Mouse (Mus musculus) hindbrain, embryonic 13.5 days (tissue): Measurements from ENCODE around the gene Zhx3. TPM values are rescaled to one million over a fixed set of nuclear protein-coding genes. Genes with fewer than 3 reads are reported as not detected.
A peak's percentile ranks its signal among the peaks of the same experiment; 100 is the strongest.

Experiments used
- ATAC-seq: fragments of 200-750 bp; cut with Nextera tagmentation; 2 replicates; pipeline ENCODE4 v1.8.0; 2017; ENCODE audit warnings: moderate TSS enrichment; ENCODE audit not compliant: low FRiP score
- H3K27ac ChIP-seq: fragments of 300-500 bp; sonication (generic); 2 replicates; pipeline ENCODE4 v1.5.1; 2015; ENCODE audit warnings: inconsistent platforms, mild to moderate bottlenecking, moderate library complexity
- H3K27me3 ChIP-seq: fragments of 300-500 bp; sonication (generic); 2 replicates; pipeline ENCODE4 v1.6.1; 2015; ENCODE audit warnings: mild to moderate bottlenecking, inconsistent platforms
- H3K36me3 ChIP-seq: fragments of 300-500 bp; sonication (generic); 2 replicates; pipeline ENCODE4 v1.6.1; 2015; ENCODE audit warnings: mild to moderate bottlenecking, inconsistent platforms
- H3K4me1 ChIP-seq: fragments of 300-500 bp; sonication (generic); replicated peaks from 2 replicates; pipeline ENCODE4 v1.6.1; 2015; ENCODE audit warnings: inconsistent platforms
- H3K4me2 ChIP-seq: fragments of 300-500 bp; sonication (generic); 2 replicates; pipeline ENCODE4 v1.6.1; 2015; ENCODE audit warnings: inconsistent platforms, mild to moderate bottlenecking, moderate library complexity
- H3K4me3 ChIP-seq: fragments of 300-500 bp; sonication (generic); 2 replicates; pipeline ENCODE4 v1.5.1; 2015; ENCODE audit warnings: mild to moderate bottlenecking, inconsistent platforms
- H3K9ac ChIP-seq: fragments of 300-500 bp; sonication (generic); 2 replicates; pipeline ENCODE4 v1.6.1; 2015; ENCODE audit warnings: mild to moderate bottlenecking, inconsistent platforms
- H3K9me3 ChIP-seq: fragments of 300-500 bp; sonication (generic); 2 replicates; pipeline ENCODE4 v1.6.1; 2016; ENCODE audit warnings: inconsistent platforms
- WGBS: fragments of 180-500 bp; shearing (Covaris S2); methylation state at CpG from one replicate; pipeline ENCODE4 v1.1.7; 2015; 5-methylcytosine and 5-hydroxymethylcytosine counted together
- polyA plus RNA-seq: library from polyadenylated mRNA; unstranded; fragments of >200 nt; fragmentation: Nextera tagmentation; extraction: Ambion mirVana; gene quantifications from 2 replicates; pipeline ENCODE4 v1.2.1, GENCODE M21; 2015

The Zhx3 gene
- polyA plus RNA-seq, 1 experiment from 2014 or later = 16.9 TPM

DNA sequence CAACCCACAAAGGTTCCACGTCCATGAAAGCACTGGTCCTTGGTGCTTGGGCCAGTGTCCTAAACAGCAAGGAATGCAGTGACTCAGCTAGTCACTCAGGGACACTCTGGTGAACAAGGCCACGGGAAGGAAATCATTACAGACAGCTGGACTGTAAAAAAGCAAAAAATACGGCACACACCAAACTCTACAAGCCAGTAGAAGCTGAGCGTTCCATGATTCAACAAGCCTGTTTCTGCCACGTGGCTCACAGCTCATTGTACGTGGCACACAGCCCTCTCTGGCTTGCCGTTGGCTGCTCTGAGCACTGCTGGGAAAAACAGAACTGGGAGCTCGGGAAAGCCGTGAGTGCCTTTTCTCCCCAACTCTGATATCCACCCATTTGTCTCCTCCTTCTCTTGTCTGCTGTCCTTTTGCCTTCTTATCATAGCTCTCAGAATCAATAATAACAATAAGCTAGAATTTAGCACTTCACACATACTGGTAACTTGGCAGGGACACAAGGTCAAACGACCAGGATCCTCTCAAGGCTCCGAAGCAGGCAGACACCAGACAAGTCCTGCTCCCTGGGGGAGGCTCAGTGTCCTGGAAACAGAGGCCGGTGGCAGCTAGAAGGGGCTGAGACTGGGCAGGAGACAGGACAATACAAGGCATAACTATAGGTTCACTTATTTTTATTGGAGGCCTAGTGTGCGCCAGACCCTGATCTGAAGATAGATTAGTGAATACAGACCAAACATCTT lies 7.8 kb upstream of the Zhx3 start, which contains the start of gene Lpin3:
TSS of gene Lpin3 (plus strand) at position 218 of the 743 bp plus-strand sequence.
- no peak within 1 kb of the TSS for H3K4me2 ChIP-seq
- H3K4me1 ChIP-seq = no peaks in the 10 kb centered on the region
- no peak within 1 kb of the TSS for H3K27ac ChIP-seq
- ATAC-seq = no peak
- peaks cover 5% of the 10 kb centered on the region; the same call in 1 of the 2 replicates for H3K9me3 ChIP-seq
- no peak within 1 kb of the TSS for H3K9ac ChIP-seq
- no peak within 1 kb of the TSS for H3K4me3 ChIP-seq
- 74% methylated on average over 13 of the region's 13 CpGs for WGBS
- no peaks in the 10 kb centered on the region for H3K27me3 ChIP-seq
- no peaks in the 10 kb centered on the region for H3K36me3 ChIP-seq

DNA sequence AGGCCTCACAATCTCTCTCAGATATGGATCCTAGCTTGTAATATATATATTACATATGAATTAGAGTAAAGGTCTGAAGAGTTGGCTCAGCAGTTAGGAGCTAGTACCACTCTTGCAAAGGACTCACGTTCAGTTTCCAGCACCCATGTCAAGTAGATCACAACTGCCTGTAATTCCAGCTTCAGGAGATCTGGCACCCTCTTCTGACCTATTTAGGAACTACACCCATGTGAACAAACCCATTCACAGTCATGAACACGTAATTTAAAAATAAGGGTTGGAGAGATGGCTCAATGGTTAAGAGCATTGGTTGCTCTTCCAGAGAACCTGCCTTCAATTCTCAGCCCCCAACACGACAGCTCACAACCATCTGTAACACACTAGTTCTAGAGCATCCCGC lies 3.3 kb upstream of the Zhx3 start:
- H3K36me3 ChIP-seq = no peaks in the 10 kb centered on the region
- H3K27me3 ChIP-seq = no peaks in the 10 kb centered on the region
- no peak overlapping the region for H3K4me2 ChIP-seq
- H3K27ac ChIP-seq = no peak overlapping the region
- WGBS = 79% methylated on average over 4 of the region's 4 CpGs
- peaks cover 14% of the 10 kb centered on the region for H3K4me1 ChIP-seq
- ATAC-seq = no peak
- H3K9me3 ChIP-seq = peaks cover 5% of the 10 kb centered on the region; the same call in 1 of the 2 replicates
- no peak overlapping the region for H3K4me3 ChIP-seq
- H3K9ac ChIP-seq = no peak overlapping the region

DNA sequence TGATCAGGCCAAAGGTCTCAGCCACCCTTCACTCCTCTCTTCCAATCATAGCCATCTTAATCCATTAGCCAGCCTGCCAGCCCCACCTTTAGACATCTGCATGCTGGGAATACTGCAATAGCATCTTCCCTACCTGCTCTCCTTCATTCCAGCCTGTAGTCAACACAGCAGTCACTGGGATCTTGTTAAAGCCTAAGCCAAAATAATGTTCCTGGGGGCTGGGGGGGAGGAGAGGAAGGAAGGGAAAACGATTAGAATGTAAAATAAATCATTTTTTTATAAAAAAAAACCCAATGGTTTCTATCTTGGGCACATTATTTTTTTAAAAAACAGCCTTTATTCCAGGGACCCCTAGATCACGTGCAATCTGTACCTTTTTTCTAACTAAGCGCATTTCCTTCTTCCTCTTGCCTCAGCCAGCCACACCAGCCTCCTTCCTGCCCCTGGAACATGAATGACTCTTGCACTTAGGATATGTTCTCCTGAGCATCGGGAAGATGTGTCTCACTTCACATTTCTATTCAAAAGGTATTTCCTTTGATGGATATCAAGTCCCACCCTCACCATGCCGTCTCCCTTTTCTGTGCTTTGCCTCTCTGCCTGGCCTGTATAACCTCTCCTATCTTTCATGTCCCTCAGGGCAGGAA lies 1.6 kb upstream of the Zhx3 start:
- H3K27me3 ChIP-seq = no peaks in the 10 kb centered on the region
- H3K9ac ChIP-seq = no peak overlapping the region

DNA sequence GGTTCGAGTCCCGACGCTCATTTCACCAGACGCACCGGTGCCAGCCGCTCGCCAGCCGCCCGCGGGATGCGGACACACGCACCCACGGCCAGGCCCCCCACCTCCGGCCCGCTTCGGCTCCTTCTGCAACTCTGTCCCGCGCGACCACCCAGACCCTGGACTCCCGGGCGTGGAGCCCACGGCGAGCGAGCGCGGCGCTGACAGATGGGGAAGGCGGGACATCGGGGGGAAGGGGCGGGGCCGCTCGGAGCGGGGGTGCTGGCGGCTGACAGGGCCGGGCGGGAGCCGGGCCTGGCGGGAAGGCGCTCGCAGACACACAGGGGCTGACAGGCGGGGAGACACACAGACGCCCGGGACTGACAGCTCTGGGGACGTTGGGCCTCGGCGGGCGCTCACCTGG lies 403 bp downstream of the Zhx3 start:
- H3K4me2 ChIP-seq = peak overlapping the region; percentile 77
- no peaks in the 10 kb centered on the region for H3K27me3 ChIP-seq
- H3K36me3 ChIP-seq = no peaks in the 10 kb centered on the region
- WGBS = under 1% methylated on average over 39 of the region's 47 CpGs
- H3K27ac ChIP-seq = peak overlapping the region; percentile 99
- peak overlapping the region; percentile 98 for H3K9ac ChIP-seq
- peaks cover 19% of the 10 kb centered on the region for H3K4me1 ChIP-seq
- peak; percentile 89 for ATAC-seq
- H3K9me3 ChIP-seq = peaks cover 5% of the 10 kb centered on the region; the same call in 1 of the 2 replicates
- peak overlapping the region; percentile 87 for H3K4me3 ChIP-seq

More for the DNA sequence above, 1.6 kb upstream of the Zhx3 start:
- H3K4me2 ChIP-seq = no peak overlapping the region
- 88% methylated on average over 5 of the region's 5 CpGs for WGBS
- H3K9me3 ChIP-seq = peaks cover 5% of the 10 kb centered on the region; the same call in 1 of the 2 replicates
- ATAC-seq = no peak
- no peak overlapping the region for H3K4me3 ChIP-seq
- no peaks in the 10 kb centered on the region for H3K36me3 ChIP-seq
- peaks cover 19% of the 10 kb centered on the region for H3K4me1 ChIP-seq
- no peak overlapping the region for H3K27ac ChIP-seq

DNA sequence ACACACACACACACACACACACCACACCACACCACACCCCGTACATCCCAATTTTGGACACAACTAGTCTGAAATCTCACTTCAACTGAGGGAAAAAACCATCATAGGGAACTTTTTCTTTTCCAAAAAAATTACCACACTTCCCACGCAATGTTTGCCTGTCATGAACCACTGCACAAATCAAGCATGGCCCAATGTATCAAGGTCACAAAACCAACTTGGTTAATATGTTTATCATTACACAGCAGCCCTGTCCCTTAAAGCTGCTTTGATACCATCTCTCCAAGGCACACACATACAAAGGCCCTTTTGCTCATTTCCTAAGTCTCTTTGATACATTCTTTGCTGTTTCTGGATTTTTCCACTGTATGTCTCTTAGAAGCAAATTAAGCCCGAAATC lies 1.5 kb downstream of the Zhx3 start:
- ATAC-seq = no peak
- peak overlapping the region; percentile 44 for H3K4me2 ChIP-seq
- WGBS = 79% methylated on average over 3 of the region's 3 CpGs
- H3K36me3 ChIP-seq = no peaks in the 10 kb centered on the region
- H3K27me3 ChIP-seq = no peaks in the 10 kb centered on the region
- peak overlapping the region; percentile 14 for H3K4me3 ChIP-seq
- H3K4me1 ChIP-seq = peaks cover 19% of the 10 kb centered on the region
- peaks cover 5% of the 10 kb centered on the region; the same call in 1 of the 2 replicates for H3K9me3 ChIP-seq
- no peak overlapping the region for H3K27ac ChIP-seq
- H3K9ac ChIP-seq = 0 out of 2 replicates have a peak overlapping the region, but pooled peaks have one; percentile 35

DNA sequence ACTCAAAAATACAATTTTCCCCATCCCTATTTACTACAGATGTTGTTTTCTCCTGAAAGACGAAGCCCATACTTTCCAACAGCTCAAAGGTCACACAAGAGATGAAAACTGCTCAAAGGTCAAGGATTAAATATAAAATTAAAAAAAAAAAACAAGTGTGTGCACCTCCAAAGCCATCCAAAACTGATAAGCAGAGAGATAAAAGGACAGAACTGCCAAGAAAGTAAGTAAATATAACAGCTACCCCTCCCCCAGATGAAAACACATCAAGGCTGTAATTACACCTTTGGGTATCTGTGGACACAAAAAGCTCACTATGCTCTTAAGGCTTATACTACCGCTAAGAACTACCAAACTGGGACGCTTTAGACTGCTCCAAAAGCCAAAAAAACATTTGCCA lies 3.4 kb downstream of the Zhx3 start:
- H3K4me2 ChIP-seq = no peak overlapping the region
- no peak overlapping the region for H3K27ac ChIP-seq
- no peaks in the 10 kb centered on the region for H3K27me3 ChIP-seq
- H3K9me3 ChIP-seq = no peaks in the 10 kb centered on the region
- peaks cover 19% of the 10 kb centered on the region for H3K4me1 ChIP-seq
- ATAC-seq = no peak
- 85% methylated on average over 3 of the region's 3 CpGs for WGBS
- no peaks in the 10 kb centered on the region for H3K36me3 ChIP-seq
- H3K4me3 ChIP-seq = no peak overlapping the region
- no peak overlapping the region for H3K9ac ChIP-seq

DNA sequence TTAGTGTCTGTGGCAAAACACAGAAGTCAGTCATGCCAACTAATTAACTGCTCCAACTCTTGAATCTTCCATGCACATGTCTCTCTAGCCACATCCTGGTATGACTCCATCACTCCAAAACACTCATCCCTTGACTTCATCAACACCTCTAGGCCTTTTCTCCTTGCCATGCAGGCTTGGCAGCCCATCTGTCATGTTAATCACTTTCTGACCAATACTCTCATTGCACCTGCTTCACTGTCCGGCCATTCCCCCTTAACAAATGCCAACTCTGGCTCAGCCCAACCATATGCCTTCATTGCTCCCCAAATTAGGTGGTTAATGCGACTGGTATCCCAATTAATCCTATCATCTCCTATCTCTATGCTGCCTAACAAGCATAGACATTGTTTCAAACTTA lies 7.5 kb downstream of the Zhx3 start:
- Histone ChIP-seq H3K27ac (no peak overlapping the region), H3K9me3 (no peaks in the 10 kb centered on the region), H3K4me2 (no peak overlapping the region), H3K9ac (no peak overlapping the region), H3K4me3 (no peak overlapping the region), H3K36me3 (no peaks in the 10 kb centered on the region), H3K4me1 (no peaks in the 10 kb centered on the region), H3K27me3 (no peaks in the 10 kb centered on the region)
- no peak for ATAC-seq
- 78% methylated on average over 2 of the region's 2 CpGs for WGBS

DNA sequence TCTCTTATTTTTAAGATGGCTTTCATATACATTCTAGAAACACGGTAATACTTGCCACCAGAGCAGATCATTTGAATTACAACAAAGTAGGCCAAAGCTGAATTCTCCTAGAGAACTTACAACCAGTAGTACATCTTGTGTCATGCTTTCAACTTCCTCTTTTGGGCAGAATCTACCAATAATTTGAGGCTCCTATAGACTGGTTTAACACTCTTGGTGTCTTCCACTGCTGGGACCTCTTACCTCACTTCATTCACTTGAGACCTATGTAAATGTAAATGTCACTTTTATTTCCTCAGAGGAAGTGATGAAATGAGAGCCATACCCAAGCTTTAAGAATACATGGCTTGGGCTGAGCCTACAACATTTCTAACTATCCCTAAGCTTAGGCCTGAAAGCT lies 8.7 kb downstream of the Zhx3 start:
- Histone ChIP-seq H3K36me3 (no peaks in the 10 kb centered on the region), H3K4me1 (0 out of 2 replicates have a peak, but pooled peaks cover 3% of the 10 kb centered on the region), H3K4me3 (no peak overlapping the region), H3K4me2 (no peak overlapping the region), H3K27me3 (no peaks in the 10 kb centered on the region), H3K9me3 (no peaks in the 10 kb centered on the region), H3K9ac (no peak overlapping the region), H3K27ac (no peak overlapping the region)
- 96% methylated on average over 1 of the region's 1 CpGs for WGBS
- no peak for ATAC-seq

DNA sequence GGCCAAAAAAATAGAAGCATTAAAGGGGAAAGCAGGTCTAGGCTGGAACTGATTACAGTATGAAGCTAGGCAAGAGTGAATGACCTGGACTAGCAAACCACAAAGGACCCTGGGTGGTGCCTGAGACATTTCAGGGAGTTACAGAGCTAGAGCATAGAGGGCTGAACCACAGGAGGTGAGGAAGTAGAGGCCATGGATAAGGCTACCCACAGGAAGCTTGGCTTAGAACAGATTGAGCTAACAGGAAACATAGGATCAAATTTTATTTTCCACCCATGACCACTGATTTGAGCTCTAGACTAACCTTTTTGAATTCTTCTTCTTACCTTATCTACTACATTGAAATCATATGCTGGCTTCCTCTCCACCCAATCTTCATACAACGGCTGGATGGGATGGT lies 12.4 kb downstream of the Zhx3 start:
- 91% methylated on average over 1 of the region's 1 CpGs for WGBS
- H3K27ac ChIP-seq = no peak overlapping the region
- H3K36me3 ChIP-seq = no peaks in the 10 kb centered on the region
- H3K9me3 ChIP-seq = no peaks in the 10 kb centered on the region
- no peaks in the 10 kb centered on the region for H3K27me3 ChIP-seq
- no peak overlapping the region for H3K4me2 ChIP-seq
- no peak for ATAC-seq
- no peak overlapping the region for H3K9ac ChIP-seq
- H3K4me3 ChIP-seq = no peak overlapping the region
- 0 out of 2 replicates have a peak, but pooled peaks cover 3% of the 10 kb centered on the region for H3K4me1 ChIP-seq

DNA sequence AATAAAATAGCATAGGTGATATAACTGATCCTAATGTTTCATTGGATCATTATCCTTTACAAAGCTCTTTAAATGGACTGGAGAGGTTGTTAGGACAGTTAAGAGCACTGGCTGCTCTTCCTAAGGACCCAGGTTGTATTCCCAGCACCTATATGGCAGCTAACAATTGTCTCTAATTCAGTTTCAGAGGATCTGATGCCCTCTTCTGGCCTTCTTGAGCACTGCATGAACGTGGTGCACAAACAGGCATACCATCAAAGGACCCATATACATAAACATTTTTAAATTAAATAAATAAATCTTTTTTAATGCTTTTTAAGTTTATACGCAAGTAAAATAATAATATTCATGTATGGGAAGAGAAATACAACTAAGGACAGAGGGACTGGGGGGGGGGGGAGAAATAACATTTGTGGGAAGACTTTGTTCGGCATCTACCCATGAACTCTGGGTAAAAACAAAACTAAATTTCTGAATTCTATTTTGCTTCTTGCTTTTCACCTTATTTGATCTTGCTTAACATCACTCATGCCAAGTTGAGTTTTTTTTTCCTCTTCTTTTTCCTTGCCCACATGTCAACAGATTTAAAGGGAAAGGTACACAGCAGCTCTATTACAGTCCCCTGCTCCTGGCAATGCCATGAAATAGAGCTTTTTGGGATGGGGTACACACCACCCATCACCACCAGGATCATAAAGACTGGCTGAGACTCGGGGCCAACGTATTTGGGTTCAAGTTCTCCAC lies 16.3 kb downstream of the Zhx3 start:
- H3K36me3 ChIP-seq = no peaks in the 10 kb centered on the region
- H3K27me3 ChIP-seq = no peaks in the 10 kb centered on the region
- H3K4me1 ChIP-seq = 0 out of 2 replicates have a peak, but pooled peaks cover 3% of the 10 kb centered on the region
- H3K4me3 ChIP-seq = no peak overlapping the region
- no peak overlapping the region for H3K4me2 ChIP-seq
- no peak overlapping the region for H3K27ac ChIP-seq
- H3K9me3 ChIP-seq = no peaks in the 10 kb centered on the region
- WGBS = 76% methylated on average over 5 of the region's 5 CpGs
- H3K9ac ChIP-seq = no peak overlapping the region
- no peak for ATAC-seq

DNA sequence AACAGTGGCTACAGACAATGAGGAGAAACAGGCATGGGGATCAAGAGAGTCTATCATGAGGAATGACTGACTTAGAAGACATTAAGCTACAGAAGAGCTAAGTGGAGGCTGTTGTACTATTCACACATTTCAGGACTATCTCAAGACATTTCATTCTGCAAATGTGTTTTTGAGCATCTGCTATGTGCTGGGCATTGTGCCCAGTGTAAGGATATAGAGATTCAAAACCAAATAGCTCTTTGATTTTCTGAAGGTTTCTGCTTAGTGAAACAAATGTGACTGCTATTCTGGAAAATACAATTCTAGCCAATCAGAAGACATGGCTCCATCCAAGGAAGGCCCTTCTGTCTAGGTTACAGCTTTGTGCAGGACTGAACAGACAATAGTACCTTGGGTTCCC lies 18.1 kb downstream of the Zhx3 start:
- ATAC-seq = no peak
- no peaks in the 10 kb centered on the region for H3K9me3 ChIP-seq
- no peak overlapping the region for H3K9ac ChIP-seq
- H3K27me3 ChIP-seq = no peaks in the 10 kb centered on the region
- H3K4me1 ChIP-seq = 0 out of 2 replicates have a peak, but pooled peaks cover 3% of the 10 kb centered on the region
- H3K27ac ChIP-seq = no peak overlapping the region
- no peak overlapping the region for H3K4me3 ChIP-seq
- no peak overlapping the region for H3K4me2 ChIP-seq
- no peaks in the 10 kb centered on the region for H3K36me3 ChIP-seq

DNA sequence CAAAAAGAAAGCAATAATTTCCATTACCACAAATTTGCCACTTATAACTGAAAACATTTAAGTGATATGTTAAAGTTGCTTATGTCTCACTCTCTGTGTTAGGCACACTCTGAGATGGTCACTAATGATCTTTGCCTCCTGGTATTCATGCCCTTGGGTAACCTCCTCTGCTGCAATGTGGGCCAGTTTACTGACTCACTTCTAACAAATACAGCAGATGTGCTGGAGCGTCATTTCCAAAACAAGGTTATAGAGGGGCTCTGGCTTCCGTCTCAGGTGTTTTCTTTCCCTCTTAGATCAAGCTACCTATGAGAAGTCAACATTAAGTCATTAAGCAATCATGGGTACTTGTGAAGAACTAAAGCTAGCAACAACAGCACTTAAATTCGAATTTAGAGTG lies 22.4 kb downstream of the Zhx3 start:
- Histone ChIP-seq H3K4me1 (no peaks in the 10 kb centered on the region), H3K27me3 (no peaks in the 10 kb centered on the region), H3K9me3 (no peaks in the 10 kb centered on the region), H3K4me3 (no peak overlapping the region), H3K4me2 (no peak overlapping the region), H3K27ac (no peak overlapping the region), H3K36me3 (no peaks in the 10 kb centered on the region), H3K9ac (no peak overlapping the region)
- WGBS = 89% methylated on average over 3 of the region's 3 CpGs
- no peak for ATAC-seq
